Mouse (Mus musculus) urinary bladder, postnatal 25 days (tissue): ENCODE measurements around the gene Mphosph9.
"Not testable (repeated sequence)": the region's sequence is repeated elsewhere in the genome, so short reads cannot be mapped to it uniquely, and the experiment has no call there.

Experiments
- DNase-seq: peaks from one replicate; pipeline ENCODE4 v3.0.0; 2022; ENCODE audit warnings: low spot score

Gene Mphosph9

GRCm38 (mm10) chr5:124234778-124235177 is 93.0 kb downstream of the Mphosph9 start:
- no peak for DNase-seq

- DNase-seq = no peak
Observed at GRCm38 (mm10) chr5:124233874-124234661, 93.7 kb downstream of the Mphosph9 start.

GRCm38 (mm10) chr5:124233144-124233465 is 94.7 kb downstream of the Mphosph9 start:
- no peak for DNase-seq

GRCm38 (mm10) chr5:124232360-124233143 is 95.2 kb downstream of the Mphosph9 start:
- no peak for DNase-seq

GRCm38 (mm10) chr5:124230461-124230860 is 97.3 kb downstream of the Mphosph9 start:
- DNase-seq = no peak

GRCm38 (mm10) chr5:124227193-124227592 is 100.6 kb downstream of the Mphosph9 start:
- no peak for DNase-seq

- no peak for DNase-seq
Observed at GRCm38 (mm10) chr5:124226494-124226893, 101.3 kb downstream of the Mphosph9 start.

- no peak for DNase-seq
Observed at GRCm38 (mm10) chr5:124225891-124226290, 101.9 kb downstream of the Mphosph9 start.

- no peak for DNase-seq
Observed at GRCm38 (mm10) chr5:124224321-124225092, 103.3 kb downstream of the Mphosph9 start.

- no peak for DNase-seq
Observed at GRCm38 (mm10) chr5:124223574-124223973, 104.2 kb downstream of the Mphosph9 start.

GRCm38 (mm10) chr5:124222696-124223095 is 105.1 kb downstream of the Mphosph9 start:
- DNase-seq = no peak

- DNase-seq = no peak
Observed at GRCm38 (mm10) chr5:124221736-124222040, 106.1 kb downstream of the Mphosph9 start.

GRCm38 (mm10) chr5:124221037-124221735 is 106.6 kb downstream of the Mphosph9 start:
- DNase-seq = peak; percentile 54

GRCm38 (mm10) chr5:124220551-124220950 is 107.2 kb downstream of the Mphosph9 start:
- no peak for DNase-seq

- no peak for DNase-seq
Observed at GRCm38 (mm10) chr5:124219431-124219830, 108.3 kb downstream of the Mphosph9 start.

- DNase-seq = no peak
Observed at GRCm38 (mm10) chr5:124218986-124219385, 108.8 kb downstream of the Mphosph9 start.

GRCm38 (mm10) chr5:124217566-124218249 is 110.1 kb downstream of the Mphosph9 start:
- DNase-seq = no peak

- not testable (repeated sequence) for DNase-seq
Observed at GRCm38 (mm10) chr5:124217092-124217491, 110.7 kb downstream of the Mphosph9 start.

GRCm38 (mm10) chr5:124216403-124216802 is 111.4 kb downstream of the Mphosph9 start:
- DNase-seq = no peak

- no peak for DNase-seq
Observed at GRCm38 (mm10) chr5:124215647-124216046, 112.1 kb downstream of the Mphosph9 start.

- no peak for DNase-seq
Observed at GRCm38 (mm10) chr5:124214516-124215145, 113.1 kb downstream of the Mphosph9 start.
